Mouse (Mus musculus) gastrocnemius, adult 8-10 months (tissue): ENCODE measurements around the gene Olfr247. TPM values are rescaled to one million over a fixed set of nuclear protein-coding genes. Genes with fewer than 3 reads are reported as not detected.
"Not testable (repeated sequence)": the region's sequence is repeated elsewhere in the genome, so short reads cannot be mapped to it uniquely, and the experiment has no call there.

Experiments
- DNase-seq, 2 experiments: peaks; one replicate each; pipeline ENCODE4 v3.0.0; 2022; ENCODE audit warnings: low spot score in 2 of 2
- total RNA-seq, 4 experiments: library from RNA; stranded (reverse); gene quantifications; 2 replicates each; pipeline ENCODE4 v1.2.4; 2022

Olfr247 gene
- not detected for total RNA-seq

GRCm38 (mm10) chr10:129976040-129976439 is at the start of gene Olfr247:
TSS of gene Olfr247 (minus strand) at chr10:129976140.
- not testable (repeated sequence) for DNase-seq

GRCm38 (mm10) chr10:130012321-130012720 is 36.4 kb upstream of the Olfr247 start, which contains the start of gene Olfr820:
TSS of gene Olfr820 (plus strand) at chr10:130012621.
- DNase-seq = no peak

GRCm38 (mm10) chr10:130005366-130005765 is 29.4 kb upstream of the Olfr247 start:
- not testable (repeated sequence) for DNase-seq

- DNase-seq = not testable (repeated sequence)
Measured at GRCm38 (mm10) chr10:130004104-130004503, 28.2 kb upstream of the Olfr247 start.

- not testable (repeated sequence) for DNase-seq
Measured at GRCm38 (mm10) chr10:129984962-129985361, 9.0 kb upstream of the Olfr247 start, which contains the start of gene Gm10310. TSS of gene Gm10310 (minus strand) at chr10:129985062.

- DNase-seq = not testable (repeated sequence)
Measured at GRCm38 (mm10) chr10:129981867-129982266, 5.9 kb upstream of the Olfr247 start.

GRCm38 (mm10) chr10:129972994-129973393 is 2.9 kb downstream of the Olfr247 start:
- not testable (repeated sequence) for DNase-seq

GRCm38 (mm10) chr10:129967166-129967565 is 8.8 kb downstream of the Olfr247 start, which contains the start of gene Olfr819:
TSS of gene Olfr819 (minus strand) at chr10:129967266.
- DNase-seq = not testable (repeated sequence)

- not testable (repeated sequence) for DNase-seq
Measured at GRCm38 (mm10) chr10:129966232-129966631, 9.7 kb downstream of the Olfr247 start.

GRCm38 (mm10) chr10:129949000-129949399 is 26.9 kb downstream of the Olfr247 start, which contains the start of gene Olfr818:
TSS of gene Olfr818 (minus strand) at chr10:129949100.
- DNase-seq = no peak

Other genes starting within 250 kb of the Olfr247 start
- not detected for gene Olfr805, start 246.8 kb downstream of the Olfr247 start, total RNA-seq
- gene Olfr806, start 234.2 kb downstream of the Olfr247 start, total RNA-seq = not detected
- gene Olfr807, start 218.3 kb downstream of the Olfr247 start, total RNA-seq = not detected
- gene Olfr808, start 210.7 kb downstream of the Olfr247 start, total RNA-seq = not detected
- not detected for gene Olfr809, start 201.5 kb downstream of the Olfr247 start, total RNA-seq
- gene Olfr810, start 181.2 kb downstream of the Olfr247 start, total RNA-seq = not detected
- gene Olfr811, start 171.7 kb downstream of the Olfr247 start, total RNA-seq = not detected
- gene Olfr812, start 130.0 kb downstream of the Olfr247 start, total RNA-seq = not detected
- not detected for gene Olfr813, start 120.8 kb downstream of the Olfr247 start, total RNA-seq
- not detected for gene Olfr814, start 96.3 kb downstream of the Olfr247 start, total RNA-seq
- gene Olfr815, start 70.3 kb downstream of the Olfr247 start, total RNA-seq = not detected
- gene Olfr816, start 60.5 kb downstream of the Olfr247 start, total RNA-seq = not detected
- gene Olfr818, start 27.0 kb downstream of the Olfr247 start, total RNA-seq = not detected
- gene Olfr819, start 8.9 kb downstream of the Olfr247 start, total RNA-seq = not detected
- gene Gm10310, start 8.9 kb upstream of the Olfr247 start, total RNA-seq = not detected
- gene Olfr820, start 36.5 kb upstream of the Olfr247 start, total RNA-seq = not detected
- gene Olfr821, start 54.2 kb upstream of the Olfr247 start, total RNA-seq = not detected
- not detected for gene Olfr822, start 95.1 kb upstream of the Olfr247 start, total RNA-seq
- not detected for gene Olfr823, start 139.2 kb upstream of the Olfr247 start, total RNA-seq
- not detected for gene Olfr824, start 153.9 kb upstream of the Olfr247 start, total RNA-seq
- gene Olfr825, start 190.6 kb upstream of the Olfr247 start, total RNA-seq = not detected
- gene Olfr826, start 208.0 kb upstream of the Olfr247 start, total RNA-seq = not detected
- not detected for gene Olfr827, start 238.3 kb upstream of the Olfr247 start, total RNA-seq